Mouse (Mus musculus) lung, postnatal 0 days (tissue): ENCODE measurements around the gene Npas2. TPM values are rescaled to one million over a fixed set of nuclear protein-coding genes. Genes with fewer than 3 reads are reported as not detected.

Experiments
- ATAC-seq: fragments of 200-750 bp; cut with Nextera tagmentation; 2 replicates; pipeline ENCODE4 v1.8.0; 2017; ENCODE audit warnings: moderate library complexity
- DNase-seq: peaks from one replicate; pipeline ENCODE4 v3.0.0-alpha.2; 2016; ENCODE audit warnings: low spot score
- H3K27ac ChIP-seq: fragments of 300-500 bp; sonication (generic); 2 replicates; pipeline ENCODE4 v1.5.1; 2014; ENCODE audit warnings: antibody characterized with exemption, mild to moderate bottlenecking, low read length, mixed read lengths
- H3K27me3 ChIP-seq: fragments of 300-500 bp; sonication (generic); replicated peaks from 2 replicates; pipeline ENCODE4 v1.6.1; 2014; ENCODE audit warnings: low read length, mixed read lengths; ENCODE audit not compliant: insufficient read depth
- H3K36me3 ChIP-seq: fragments of 300-500 bp; sonication (generic); 2 replicates; pipeline ENCODE4 v1.6.1; 2014; ENCODE audit warnings: low read length, mixed read lengths; ENCODE audit not compliant: insufficient read depth
- H3K4me1 ChIP-seq: fragments of 300-500 bp; sonication (generic); 2 replicates; pipeline ENCODE4 v1.6.1; 2014; ENCODE audit warnings: antibody characterized with exemption, low read depth, low read length, mixed read lengths; ENCODE audit not compliant: insufficient read depth
- H3K4me2 ChIP-seq: fragments of 300-500 bp; sonication (generic); replicated peaks from 2 replicates; pipeline ENCODE4 v1.6.1; 2014; ENCODE audit warnings: low read depth, mild to moderate bottlenecking, low read length, moderate library complexity, mixed read lengths
- H3K4me3 ChIP-seq: fragments of 300-500 bp; sonication (generic); 2 replicates; pipeline ENCODE4 v1.5.1; 2014; ENCODE audit warnings: low read depth, low read length
- H3K9ac ChIP-seq: fragments of 300-500 bp; sonication (generic); replicated peaks from 2 replicates; pipeline ENCODE4 v1.6.1; 2014; ENCODE audit warnings: low read depth, mild to moderate bottlenecking
- H3K9me3 ChIP-seq: fragments of 300-500 bp; sonication (generic); 2 replicates; pipeline ENCODE4 v1.6.1; 2016; ENCODE audit warnings: low read length, mixed read lengths
- CTCF ChIP-seq: IDR thresholded peaks from 2 replicates; pipeline ENCODE4 v1.5.1; 2016; ENCODE audit warnings: antibody characterized with exemption, mild to moderate bottlenecking
- EP300 ChIP-seq: IDR thresholded peaks from 2 replicates; pipeline ENCODE4 v1.6.1; 2016; ENCODE audit warnings: antibody characterized with exemption, mild to moderate bottlenecking, control low read depth
- WGBS: fragments of 180-500 bp; shearing (Covaris S2); extraction: QIAGEN DNeasy Blood & Tissue Kit; methylation state at CpG from one replicate; pipeline ENCODE4 v1.1.7; 2014; 5-methylcytosine and 5-hydroxymethylcytosine counted together
- polyA plus RNA-seq: library from polyadenylated mRNA; unstranded; fragments of >200 nt; fragmentation: Nextera tagmentation; extraction: Ambion mirVana; gene quantifications from 2 replicates; pipeline ENCODE4 v1.2.1, GENCODE M21; 2015

Npas2 gene
- polyA plus RNA-seq, 1 experiment from 2014 or later: 2.2 TPM

GRCm38 (mm10) chr1:39313352-39314245 is 120.1 kb downstream of the Npas2 start:
- ATAC-seq (peak; percentile 84), DNase-seq (peak; percentile 79)
- Histone ChIP-seq H3K4me3 (no peak overlapping the region), H3K4me1 (peaks cover 16% of the 10 kb centered on the region; the same call in 1 of the 2 replicates), H3K27me3 (no peaks in the 10 kb centered on the region), H3K36me3 (no peaks in the 10 kb centered on the region), H3K9ac (no peak overlapping the region), H3K27ac (0 out of 2 replicates have a peak overlapping the region, but pooled peaks have one; percentile 43), H3K9me3 (no peaks in the 10 kb centered on the region), H3K4me2 (no peak overlapping the region)
- WGBS: 51% methylated on average over 10 of the region's 10 CpGs
- no peak; the same call in 1 of the 2 replicates for TF ChIP-seq EP300
- no peak for TF ChIP-seq CTCF

- TF ChIP-seq EP300 (peak; percentile 38; the same call in 1 of the 2 replicates), CTCF (no peak)
- WGBS: 57% methylated on average over 2 of the region's 2 CpGs
- peak; percentile 62 for ATAC-seq
These were observed 124.4 kb downstream of the Npas2 start for GRCm38 (mm10) chr1:39317935-39318334.

GRCm38 (mm10) chr1:39318870-39319269 is 125.3 kb downstream of the Npas2 start:
- Histone ChIP-seq H3K27me3 (no peaks in the 10 kb centered on the region), H3K4me1 (peaks cover 16% of the 10 kb centered on the region; the same call in 1 of the 2 replicates), H3K9ac (no peak overlapping the region), H3K4me3 (no peak overlapping the region), H3K27ac (no peak overlapping the region), H3K36me3 (no peaks in the 10 kb centered on the region), H3K4me2 (no peak overlapping the region), H3K9me3 (no peaks in the 10 kb centered on the region)
- TF ChIP-seq EP300: no peak
- no peak for DNase-seq
- 37% methylated on average over 7 of the region's 7 CpGs for WGBS
- ATAC-seq: no peak

More at GRCm38 (mm10) chr1:39317935-39318334, 124.4 kb downstream of the Npas2 start:
- H3K4me3 ChIP-seq: no peak overlapping the region
- H3K4me1 ChIP-seq: peaks cover 16% of the 10 kb centered on the region; the same call in 1 of the 2 replicates
- peak overlapping the region; percentile 65 for H3K27ac ChIP-seq
- no peaks in the 10 kb centered on the region for H3K9me3 ChIP-seq
- H3K4me2 ChIP-seq: no peak overlapping the region
- peak; percentile 88 for DNase-seq
- H3K9ac ChIP-seq: no peak overlapping the region
- no peaks in the 10 kb centered on the region for H3K36me3 ChIP-seq
- no peaks in the 10 kb centered on the region for H3K27me3 ChIP-seq

- no peak for DNase-seq
- Histone ChIP-seq H3K9ac (no peak overlapping the region), H3K4me1 (peaks cover 12% of the 10 kb centered on the region; the same call in 1 of the 2 replicates), H3K9me3 (no peaks in the 10 kb centered on the region), H3K36me3 (no peaks in the 10 kb centered on the region), H3K4me2 (no peak overlapping the region), H3K4me3 (no peak overlapping the region), H3K27me3 (no peaks in the 10 kb centered on the region), H3K27ac (no peak overlapping the region)
- TF ChIP-seq EP300 (no peak), CTCF (no peak)
- no peak for ATAC-seq
- 69% methylated on average over 6 of the region's 6 CpGs for WGBS
These were observed 128.4 kb downstream of the Npas2 start for GRCm38 (mm10) chr1:39321954-39322353.

- TF ChIP-seq EP300: no peak
- no peak for TF ChIP-seq CTCF
- DNase-seq (no peak), ATAC-seq (no peak)
- H3K36me3 ChIP-seq: no peaks in the 10 kb centered on the region
- no peaks in the 10 kb centered on the region for H3K4me1 ChIP-seq
- no peak overlapping the region for H3K4me2 ChIP-seq
- H3K9me3 ChIP-seq: no peaks in the 10 kb centered on the region
- H3K9ac ChIP-seq: no peak overlapping the region
- H3K27ac ChIP-seq: no peak overlapping the region
- H3K4me3 ChIP-seq: no peak overlapping the region
- H3K27me3 ChIP-seq: no peaks in the 10 kb centered on the region
- 69% methylated on average over 6 of the region's 6 CpGs for WGBS
These were observed 131.7 kb downstream of the Npas2 start for GRCm38 (mm10) chr1:39325228-39325627.

GRCm38 (mm10) chr1:39327546-39327945 is 134.0 kb downstream of the Npas2 start:
- 69% methylated on average over 7 of the region's 7 CpGs for WGBS
- no peak for ATAC-seq
- H3K9ac ChIP-seq: no peak overlapping the region
- no peak overlapping the region for H3K4me2 ChIP-seq
- no peaks in the 10 kb centered on the region for H3K27me3 ChIP-seq
- no peaks in the 10 kb centered on the region for H3K36me3 ChIP-seq
- no peak for TF ChIP-seq CTCF
- TF ChIP-seq EP300: no peak
- H3K4me1 ChIP-seq: no peaks in the 10 kb centered on the region
- H3K4me3 ChIP-seq: no peak overlapping the region
- no peaks in the 10 kb centered on the region for H3K9me3 ChIP-seq
- DNase-seq: no peak
- no peak overlapping the region for H3K27ac ChIP-seq
